8 mouse cellular contexts compared by ENCODE assay signal in the genomic region with DNA sequence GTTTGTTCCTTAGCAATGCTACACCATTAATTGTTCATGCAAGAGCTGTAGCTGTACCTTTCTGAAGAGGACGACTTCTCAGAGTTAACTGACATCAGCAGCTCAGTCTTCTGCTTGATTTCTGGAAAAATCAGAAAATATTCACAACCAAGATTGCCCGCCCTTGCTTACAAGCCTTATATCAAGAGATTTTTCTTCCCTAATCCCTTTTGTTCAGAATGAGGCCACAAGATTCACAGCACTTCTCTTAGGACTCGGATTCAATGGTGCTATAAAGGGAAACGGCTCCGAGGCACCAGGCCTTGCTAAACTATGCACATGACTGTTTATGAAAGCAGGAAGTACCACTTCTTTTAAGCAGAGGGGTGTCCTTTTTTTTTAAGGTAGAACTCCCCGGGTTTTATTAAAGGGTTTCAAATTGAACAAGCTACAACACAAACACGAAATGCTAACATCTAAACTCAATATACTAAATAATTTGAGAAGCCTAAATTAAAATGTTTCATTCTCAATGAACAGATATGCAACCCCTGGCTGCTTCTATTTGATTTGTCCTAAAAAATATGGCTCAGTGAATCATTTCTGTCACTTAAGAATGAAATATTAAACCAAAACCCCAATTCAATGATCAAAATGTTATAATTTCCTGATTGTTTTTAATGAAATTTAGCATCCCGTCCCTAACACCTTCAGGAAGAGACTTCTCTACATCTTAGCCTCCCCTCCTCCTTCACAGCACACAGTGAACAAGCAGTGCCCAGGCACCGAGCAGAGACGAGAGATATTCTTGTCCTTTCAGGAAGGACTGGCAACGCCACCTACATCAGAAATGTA.
DNase-seq lines count a peak whose midpoint lies in the region; ATAC-seq lines count a peak whose summit lies in the region.

No protein-coding gene starts in this region.

- peak overlapping the region; percentile 57 for H3K9ac ChIP-seq in heart, embryonic 15.5 days
- H3K9ac ChIP-seq in liver, embryonic 13.5 days: peak overlapping the region; percentile 65

- peak overlapping the region; percentile 94 for H3K27ac ChIP-seq in brown adipose tissue, adult 24 weeks (replicated peaks; ENCODE audit: low read depth, low read length)
- peak overlapping the region; percentile 89 for H3K27ac ChIP-seq in heart, embryonic 15.5 days
- peak overlapping the region; percentile 75 for H3K27ac ChIP-seq in liver, embryonic 13.5 days

- peaks cover 3% of the 10 kb centered on the region for H3K4me1 ChIP-seq in brown adipose tissue, adult 24 weeks (ENCODE audit: control insufficient read depth, insufficient read depth, insufficient read length, low read length)
- H3K4me1 ChIP-seq in heart, embryonic 15.5 days (replicated peaks): peaks cover 16% of the 10 kb centered on the region
- peaks cover 2% of the 10 kb centered on the region; the same call in 1 of the 2 replicates for H3K4me1 ChIP-seq in liver, embryonic 13.5 days (replicated peaks)

- H3K36me3 ChIP-seq in heart, embryonic 15.5 days: no peaks in the 10 kb centered on the region
- H3K36me3 ChIP-seq in liver, embryonic 13.5 days: no peaks in the 10 kb centered on the region

- DNase-seq in kidney, postnatal 14 days: peak; percentile 73
- DNase-seq in liver, embryonic 13.5 days: peak; percentile 24
- peak; percentile 52 for DNase-seq in natural killer cell, adult 2 months (ENCODE audit: low spot score in 2 of 2)
- DNase-seq in thymus, postnatal 14 days: peak; percentile 50

- H3K4me2 ChIP-seq in heart, embryonic 15.5 days: peak overlapping the region; percentile 66
- peak overlapping the region; percentile 70 for H3K4me2 ChIP-seq in liver, embryonic 13.5 days

- H3K9me3 ChIP-seq in heart, embryonic 15.5 days (replicated peaks): no peaks in the 10 kb centered on the region
- H3K9me3 ChIP-seq in liver, embryonic 13.5 days (replicated peaks): no peaks in the 10 kb centered on the region

- H3K4me3 ChIP-seq in brown adipose tissue, adult 24 weeks (ENCODE audit: insufficient read depth, low read depth, low read length): peak overlapping the region; percentile 74
- H3K4me3 ChIP-seq in heart, embryonic 15.5 days: peak overlapping the region; percentile 53
- peak overlapping the region; percentile 57 for H3K4me3 ChIP-seq in liver, embryonic 13.5 days (replicated peaks)

- WGBS in heart, embryonic 15.5 days: 6% methylated on average over 11 of the region's 11 CpGs
- 7% methylated on average over 11 of the region's 11 CpGs for WGBS in liver, embryonic 13.5 days (ENCODE audit: insufficient replicate concordance)

- ATAC-seq in CD4-positive, CD25-positive, alpha-beta regulatory T cell, adult 4 months: peak; percentile 85
- ATAC-seq in erythroid progenitor cell, adult 5-6 weeks (replicated peaks; ENCODE audit: low FRiP score, poor library complexity, severe bottlenecking): peak; percentile 86
- ATAC-seq in heart, embryonic 15.5 days (replicated peaks; ENCODE audit: insufficient number of reproducible peaks, insufficient read depth, low FRiP score, low read depth): peak; percentile 83
- peak; percentile 89 for ATAC-seq in liver, embryonic 13.5 days (ENCODE audit: low read depth)

- H3K27me3 ChIP-seq in heart, embryonic 15.5 days: no peaks in the 10 kb centered on the region
- no peaks in the 10 kb centered on the region for H3K27me3 ChIP-seq in liver, embryonic 13.5 days

Comparison
In these comparisons a context has a peak if more than half of its experiments do, and no peak if none do; other contexts are left out.
1. Peak in every context shown above with its lines: DNase-seq, ATAC-seq, H3K4me3 ChIP-seq and H3K27ac ChIP-seq.